Mouse (Mus musculus): ENCODE measurements at regions not wholly inside any gene's neighbourhood (a gene's known extent, or its start where the extent isn't known, plus 50 kb on each side); places are given as distances from the start of the nearest gene placed in this dataset.
"Not testable (repeated sequence)": the region's sequence is repeated elsewhere in the genome, so short reads cannot be mapped to it uniquely, and the experiment has no call there.

- H3K4me3 ChIP-seq (ENCODE audit: low read depth, low read length): no peak overlapping the region
- no peak for TF ChIP-seq POLR2A (IDR thresholded peaks at IDR 0.05; ENCODE audit: insufficient read depth, low read length)
- no peak for TF ChIP-seq EP300 (IDR thresholded peaks at IDR 0.05; ENCODE audit: insufficient read depth, low read depth, low read length)
- no peak for TF ChIP-seq CTCF (IDR thresholded peaks at IDR 0.05; ENCODE audit: low read depth, low read length)
- H3K27ac ChIP-seq (ENCODE audit: insufficient read depth, low read length): no peak overlapping the region
- H3K36me3 ChIP-seq (ENCODE audit: control insufficient read depth, insufficient read depth, low read length, poor library complexity, severe bottlenecking): no peaks in the 10 kb centered on the region
- H3K9ac ChIP-seq (ENCODE audit: low read depth, poor library complexity, severe bottlenecking): no peak overlapping the region
- H3K9me3 ChIP-seq (replicated peaks; ENCODE audit: control insufficient read depth, insufficient read depth, low read length, poor library complexity, severe bottlenecking): peaks cover 28% of the 10 kb centered on the region
- H3K4me1 ChIP-seq (ENCODE audit: control insufficient read depth, insufficient read depth, low read length): peaks cover 5% of the 10 kb centered on the region
- H3K27me3 ChIP-seq (ENCODE audit: control insufficient read depth, insufficient read depth, low read length, poor library complexity, severe bottlenecking): no peaks in the 10 kb centered on the region
Observed at GRCm38 (mm10) chr13:99128979-99129378, 55.6 kb upstream of the Zfp366 start.

GRCm38 (mm10) chr13:99128284-99128691, 56.3 kb upstream of the Zfp366 start:
- Histone ChIP-seq H3K27me3 (ENCODE audit: control insufficient read depth, insufficient read depth, low read length, poor library complexity, severe bottlenecking) (no peaks in the 10 kb centered on the region), H3K4me3 (ENCODE audit: low read depth, low read length) (no peak overlapping the region), H3K4me1 (ENCODE audit: control insufficient read depth, insufficient read depth, low read length) (peaks cover 5% of the 10 kb centered on the region), H3K27ac (ENCODE audit: insufficient read depth, low read length) (no peak overlapping the region), H3K9me3 (replicated peaks; ENCODE audit: control insufficient read depth, insufficient read depth, low read length, poor library complexity, severe bottlenecking) (peaks cover 28% of the 10 kb centered on the region), H3K36me3 (ENCODE audit: control insufficient read depth, insufficient read depth, low read length, poor library complexity, severe bottlenecking) (no peaks in the 10 kb centered on the region), H3K9ac (ENCODE audit: low read depth, poor library complexity, severe bottlenecking) (no peak overlapping the region)
- TF ChIP-seq POLR2A (IDR thresholded peaks at IDR 0.05; ENCODE audit: insufficient read depth, low read length) (no peak), CTCF (IDR thresholded peaks at IDR 0.05; ENCODE audit: low read depth, low read length) (no peak), EP300 (IDR thresholded peaks at IDR 0.05; ENCODE audit: insufficient read depth, low read depth, low read length) (no peak)

GRCm38 (mm10) chr13:99127716-99128115, 56.9 kb upstream of the Zfp366 start:
- H3K36me3 ChIP-seq (ENCODE audit: control insufficient read depth, insufficient read depth, low read length, poor library complexity, severe bottlenecking): no peaks in the 10 kb centered on the region
- peaks cover 5% of the 10 kb centered on the region for H3K4me1 ChIP-seq (ENCODE audit: control insufficient read depth, insufficient read depth, low read length)
- no peak overlapping the region for H3K4me3 ChIP-seq (ENCODE audit: low read depth, low read length)
- no peak for TF ChIP-seq CTCF (IDR thresholded peaks at IDR 0.05; ENCODE audit: low read depth, low read length)
- no peak for TF ChIP-seq POLR2A (IDR thresholded peaks at IDR 0.05; ENCODE audit: insufficient read depth, low read length)
- TF ChIP-seq EP300 (IDR thresholded peaks at IDR 0.05; ENCODE audit: insufficient read depth, low read depth, low read length): no peak
- H3K27me3 ChIP-seq (ENCODE audit: control insufficient read depth, insufficient read depth, low read length, poor library complexity, severe bottlenecking): no peaks in the 10 kb centered on the region
- H3K9ac ChIP-seq (ENCODE audit: low read depth, poor library complexity, severe bottlenecking): no peak overlapping the region
- no peak overlapping the region for H3K27ac ChIP-seq (ENCODE audit: insufficient read depth, low read length)
- peaks cover 25% of the 10 kb centered on the region for H3K9me3 ChIP-seq (replicated peaks; ENCODE audit: control insufficient read depth, insufficient read depth, low read length, poor library complexity, severe bottlenecking)

- not testable (repeated sequence) for H3K4me3 ChIP-seq (ENCODE audit: low read depth, low read length); H3K27me3 ChIP-seq (ENCODE audit: control insufficient read depth, insufficient read depth, low read length, poor library complexity, severe bottlenecking); H3K4me1 ChIP-seq (ENCODE audit: control insufficient read depth, insufficient read depth, low read length); H3K27ac ChIP-seq (ENCODE audit: insufficient read depth, low read length); H3K36me3 ChIP-seq (ENCODE audit: control insufficient read depth, insufficient read depth, low read length, poor library complexity, severe bottlenecking); H3K9ac ChIP-seq (ENCODE audit: low read depth, poor library complexity, severe bottlenecking)
- peaks cover 23% of the 10 kb centered on the region for H3K9me3 ChIP-seq (replicated peaks; ENCODE audit: control insufficient read depth, insufficient read depth, low read length, poor library complexity, severe bottlenecking)
Observed at GRCm38 (mm10) chr13:99126971-99127370, 57.7 kb upstream of the Zfp366 start.

GRCm38 (mm10) chr13:99126538-99126937, 58.1 kb upstream of the Zfp366 start:
- Histone ChIP-seq H3K27ac (ENCODE audit: insufficient read depth, low read length) (no peak overlapping the region), H3K36me3 (ENCODE audit: control insufficient read depth, insufficient read depth, low read length, poor library complexity, severe bottlenecking) (no peaks in the 10 kb centered on the region), H3K9ac (ENCODE audit: low read depth, poor library complexity, severe bottlenecking) (no peak overlapping the region), H3K27me3 (ENCODE audit: control insufficient read depth, insufficient read depth, low read length, poor library complexity, severe bottlenecking) (no peaks in the 10 kb centered on the region), H3K9me3 (replicated peaks; ENCODE audit: control insufficient read depth, insufficient read depth, low read length, poor library complexity, severe bottlenecking) (peaks cover 23% of the 10 kb centered on the region), H3K4me3 (ENCODE audit: low read depth, low read length) (no peak overlapping the region), H3K4me1 (ENCODE audit: control insufficient read depth, insufficient read depth, low read length) (peaks cover 5% of the 10 kb centered on the region)
- TF ChIP-seq EP300 (IDR thresholded peaks at IDR 0.05; ENCODE audit: insufficient read depth, low read depth, low read length): no peak
- TF ChIP-seq CTCF (IDR thresholded peaks at IDR 0.05; ENCODE audit: low read depth, low read length): no peak
- TF ChIP-seq POLR2A (IDR thresholded peaks at IDR 0.05; ENCODE audit: insufficient read depth, low read length): no peak

GRCm38 (mm10) chr13:99125946-99126345, 58.7 kb upstream of the Zfp366 start:
- no peak overlapping the region for H3K4me3 ChIP-seq (ENCODE audit: low read depth, low read length)
- H3K9ac ChIP-seq (ENCODE audit: low read depth, poor library complexity, severe bottlenecking): no peak overlapping the region
- no peak overlapping the region for H3K27ac ChIP-seq (ENCODE audit: insufficient read depth, low read length)
- no peaks in the 10 kb centered on the region for H3K36me3 ChIP-seq (ENCODE audit: control insufficient read depth, insufficient read depth, low read length, poor library complexity, severe bottlenecking)
- peaks cover 26% of the 10 kb centered on the region for H3K9me3 ChIP-seq (replicated peaks; ENCODE audit: control insufficient read depth, insufficient read depth, low read length, poor library complexity, severe bottlenecking)
- no peaks in the 10 kb centered on the region for H3K27me3 ChIP-seq (ENCODE audit: control insufficient read depth, insufficient read depth, low read length, poor library complexity, severe bottlenecking)
- peaks cover 5% of the 10 kb centered on the region for H3K4me1 ChIP-seq (ENCODE audit: control insufficient read depth, insufficient read depth, low read length)
- TF ChIP-seq CTCF (IDR thresholded peaks at IDR 0.05; ENCODE audit: low read depth, low read length) (no peak), POLR2A (IDR thresholded peaks at IDR 0.05; ENCODE audit: insufficient read depth, low read length) (no peak), EP300 (IDR thresholded peaks at IDR 0.05; ENCODE audit: insufficient read depth, low read depth, low read length) (no peak)
